Mouse (Mus musculus) embryonic fibroblast, embryonic 13.5 days (primary cell): ENCODE data around the gene Mios. TPM values are rescaled to one million over a fixed set of nuclear protein-coding genes. Genes with fewer than 3 reads are reported as not detected.
A peak's percentile ranks its signal among the peaks of the same experiment; 100 is the strongest.

Experiments used
- H3K27ac ChIP-seq: 2 replicates; pipeline ENCODE4 v1.5.1; 2012; ENCODE audit warnings: low read length, control low read depth, inconsistent platforms; ENCODE audit not compliant: insufficient read depth
- H3K4me1 ChIP-seq: 2 replicates; pipeline ENCODE4 v1.6.1; 2011; ENCODE audit warnings: low read length; ENCODE audit not compliant: control insufficient read depth, insufficient read depth
- H3K4me3 ChIP-seq: 2 replicates; pipeline ENCODE4 v1.5.1; 2011; ENCODE audit warnings: mild to moderate bottlenecking, control low read depth, low read length; ENCODE audit not compliant: insufficient read depth
- CTCF ChIP-seq: IDR thresholded peaks from 2 replicates; pipeline ENCODE4 v1.5.1; 2011; ENCODE audit warnings: mild to moderate bottlenecking, control low read depth, low read length, moderate library complexity, borderline replicate concordance; ENCODE audit not compliant: insufficient read depth
- POLR2A ChIP-seq: IDR thresholded peaks from 2 replicates; pipeline ENCODE4 v1.6.1; 2011; ENCODE audit warnings: low read depth, mild to moderate bottlenecking, control low read depth, low read length, moderate library complexity
- polyA plus RNA-seq: library from polyadenylated mRNA; stranded (reverse); fragments of >200 nt; gene quantifications from 2 replicates; pipeline ENCODE4 v1.2.4, GENCODE M21; 2011; ENCODE audit warnings: low read depth; ENCODE audit not compliant: missing spikeins, insufficient read length

The Mios gene
- 20.2 and 23.8 TPM in 2 replicates for polyA plus RNA-seq

- TF ChIP-seq POLR2A (peak; percentile 61), CTCF (no peak)
- Histone ChIP-seq H3K27ac (peak within 1 kb of the TSS; percentile 58; the same call in 1 of the 2 replicates), H3K4me3 (peak within 1 kb of the TSS; percentile 88), H3K4me1 (no peaks in the 10 kb centered on the region)
Measured at GRCm38 (mm10) chr6:8209047-8209865, at the start of gene Mios. Mios (plus strand) TSS chr6:8209222.

GRCm38 (mm10) chr6:8160001-8160400, 49.0 kb upstream of the Mios start:
- H3K4me1 ChIP-seq: peaks cover 3% of the 10 kb centered on the region
- no peak overlapping the region for H3K4me3 ChIP-seq
- peak overlapping the region; percentile 55 for H3K27ac ChIP-seq
- TF ChIP-seq POLR2A (no peak), CTCF (no peak)

DNA sequence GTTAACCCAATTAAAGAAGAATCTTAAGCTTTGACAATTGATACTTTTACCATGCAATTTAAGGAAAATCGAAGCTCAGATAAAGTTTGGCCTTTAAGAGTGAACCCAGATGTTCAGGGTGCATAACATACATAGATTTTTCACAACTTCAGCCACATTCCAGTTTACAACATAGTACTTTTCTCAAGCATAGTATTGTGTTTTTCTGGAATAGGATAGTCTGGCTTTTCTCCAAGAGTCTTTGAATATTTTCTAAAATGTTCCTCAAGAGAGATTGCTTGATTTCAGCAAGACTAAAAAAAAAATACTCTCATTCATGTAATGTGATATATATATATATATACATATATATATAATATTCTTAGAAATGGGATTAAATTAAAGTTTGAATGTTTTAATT, 44.3 kb upstream of the Mios start:
- H3K4me1 ChIP-seq: peaks cover 3% of the 10 kb centered on the region
- peak overlapping the region; percentile 71 for H3K27ac ChIP-seq
- no peak for TF ChIP-seq POLR2A
- TF ChIP-seq CTCF: no peak

DNA sequence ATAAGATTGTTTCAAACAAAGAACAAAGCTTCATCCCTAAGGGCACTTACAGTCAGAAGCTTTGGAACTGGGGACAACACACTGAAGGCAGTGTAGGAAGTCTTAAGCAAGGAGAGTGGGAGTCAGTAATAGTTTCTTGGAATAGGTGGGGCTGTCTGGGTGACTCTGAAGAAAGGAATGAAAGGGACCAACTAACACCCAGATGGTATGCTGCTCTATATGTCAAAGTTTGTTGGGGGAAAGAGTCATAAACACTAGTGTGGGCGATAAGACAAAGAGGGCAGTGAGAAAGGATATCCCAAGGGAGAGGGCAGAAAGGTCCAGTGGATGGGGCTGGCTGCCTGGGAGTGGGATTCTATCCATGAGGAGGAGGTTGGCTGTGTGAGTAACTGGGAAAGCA, 36.9 kb upstream of the Mios start:
- Histone ChIP-seq H3K27ac (peak overlapping the region; percentile 97), H3K4me1 (peaks cover 10% of the 10 kb centered on the region; the same call in 1 of the 2 replicates), H3K4me3 (no peak overlapping the region)
- TF ChIP-seq POLR2A (0 out of 2 replicates have a peak, but pooled peaks have one; percentile 15), CTCF (no peak)

More for the DNA sequence above, 44.3 kb upstream of the Mios start:
- no peak overlapping the region for H3K4me3 ChIP-seq

GRCm38 (mm10) chr6:8174062-8174461, 35.0 kb upstream of the Mios start:
- no peak for TF ChIP-seq POLR2A
- TF ChIP-seq CTCF: no peak
- Histone ChIP-seq H3K4me3 (no peak overlapping the region), H3K27ac (peak overlapping the region; percentile 42)

GRCm38 (mm10) chr6:8175346-8175745, 33.7 kb upstream of the Mios start:
- Histone ChIP-seq H3K4me3 (no peak overlapping the region), H3K27ac (no peak overlapping the region), H3K4me1 (peaks cover 13% of the 10 kb centered on the region; the same call in 1 of the 2 replicates)
- no peak for TF ChIP-seq POLR2A
- no peak for TF ChIP-seq CTCF

More at GRCm38 (mm10) chr6:8174062-8174461, 35.0 kb upstream of the Mios start:
- H3K4me1 ChIP-seq: peaks cover 13% of the 10 kb centered on the region; the same call in 1 of the 2 replicates

DNA sequence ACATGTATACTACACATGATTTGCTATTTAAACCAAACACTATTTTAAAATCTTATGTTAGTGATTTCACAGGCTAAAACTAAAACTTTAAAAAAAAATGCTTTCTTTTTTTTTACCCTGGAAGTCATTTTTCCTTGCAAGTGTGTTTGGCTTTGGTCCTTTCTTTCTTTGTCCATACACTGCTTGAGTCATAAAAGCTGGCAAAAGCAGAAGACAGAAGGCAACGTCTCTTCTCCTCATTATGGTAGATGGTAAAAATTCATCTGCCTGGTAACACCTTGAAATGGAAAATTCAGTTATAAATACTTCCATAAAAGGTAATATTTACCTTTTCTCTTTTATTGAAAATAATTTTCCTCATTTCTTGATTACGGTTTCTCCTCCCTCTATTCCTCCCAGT, 32.9 kb upstream of the Mios start:
- Histone ChIP-seq H3K4me1 (peaks cover 11% of the 10 kb centered on the region; the same call in 1 of the 2 replicates), H3K27ac (no peak overlapping the region), H3K4me3 (no peak overlapping the region)
- TF ChIP-seq CTCF (no peak), POLR2A (no peak)

DNA sequence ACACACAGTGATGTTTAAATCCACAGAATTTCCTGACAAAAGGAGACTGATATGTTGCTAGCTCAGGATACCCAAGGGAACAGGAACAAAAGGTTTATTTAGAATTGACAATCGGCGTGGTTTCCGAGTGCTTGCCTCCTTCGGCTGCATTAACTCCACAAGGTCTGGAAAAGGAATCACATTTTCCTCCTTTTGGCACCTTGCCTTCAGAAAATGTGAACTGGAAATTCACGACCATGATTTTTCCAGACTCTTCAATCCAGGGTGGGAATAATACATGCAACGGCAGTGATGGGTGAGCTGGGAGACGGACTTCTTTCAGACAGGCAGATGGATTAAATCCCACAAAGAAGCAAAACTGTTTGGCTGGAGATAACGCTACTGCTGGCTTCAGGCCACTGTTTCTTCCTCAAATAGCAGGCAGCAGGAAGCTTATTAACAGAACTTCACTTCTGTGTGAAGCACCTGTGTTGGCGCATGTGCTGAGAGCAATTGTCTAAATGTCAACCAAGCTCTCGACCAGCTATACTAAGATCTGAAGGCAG, 30.6 kb upstream of the Mios start:
- Histone ChIP-seq H3K4me1 (peaks cover 5% of the 10 kb centered on the region; the same call in 1 of the 2 replicates), H3K27ac (peak overlapping the region; percentile 24; the same call in 1 of the 2 replicates), H3K4me3 (no peak overlapping the region)
- TF ChIP-seq POLR2A (no peak), CTCF (no peak)

- Histone ChIP-seq H3K27ac (no peak overlapping the region), H3K4me3 (no peak overlapping the region), H3K4me1 (no peaks in the 10 kb centered on the region)
- TF ChIP-seq POLR2A (no peak), CTCF (no peak)
Measured at GRCm38 (mm10) chr6:8188599-8189233, 20.3 kb upstream of the Mios start.

- Histone ChIP-seq H3K4me1 (no peaks in the 10 kb centered on the region), H3K4me3 (no peak overlapping the region), H3K27ac (no peak overlapping the region)
- TF ChIP-seq CTCF: no peak
- TF ChIP-seq POLR2A: no peak
Measured at GRCm38 (mm10) chr6:8189917-8190316, 19.1 kb upstream of the Mios start.
